Mouse (Mus musculus): Measurements from ENCODE around the gene Atp9a. TPM values are rescaled to one million over a fixed set of nuclear protein-coding genes. Genes with fewer than 3 reads are reported as not detected.

Gene Atp9a
- polyA plus RNA-seq, 1 experiment from 2014 or later, result 30.4 TPM

DNA sequence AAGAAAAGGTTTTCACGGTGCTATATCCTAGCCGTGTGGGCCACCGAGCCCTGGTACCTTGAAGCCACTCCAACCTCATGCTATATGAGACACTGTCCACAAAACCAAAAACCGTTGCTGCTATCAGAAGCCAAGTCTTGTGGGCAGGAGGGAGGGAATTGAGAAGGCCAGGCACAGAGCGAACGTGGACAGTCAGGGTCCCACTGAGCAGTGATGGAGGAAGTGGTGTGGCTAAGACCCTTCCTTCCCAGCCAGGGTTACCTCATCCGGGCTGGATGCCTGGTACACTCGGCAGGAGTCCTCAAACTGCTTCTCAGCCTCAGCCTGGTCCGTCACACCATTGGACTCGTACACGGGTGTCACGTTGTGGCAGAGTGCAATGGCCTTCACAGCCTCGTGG is 74.5 kb downstream of the Atp9a start:
- Histone ChIP-seq H3K4me2 (ENCODE audit: low read depth) (no peak overlapping the region), H3K27me3 (ENCODE audit: control insufficient read depth, insufficient read depth, low read length) (no peaks in the 10 kb centered on the region), H3K9me3 (ENCODE audit: control insufficient read depth, low read length) (no peaks in the 10 kb centered on the region), H3K27ac (ENCODE audit: low read depth, low read length) (no peak overlapping the region), H3K36me3 (ENCODE audit: control insufficient read depth, insufficient read depth, low read length) (peaks cover 2% of the 10 kb centered on the region; the same call in 1 of the 2 replicates), H3K9ac (ENCODE audit: low read length) (no peak overlapping the region), H3K4me3 (ENCODE audit: low read depth, low read length) (no peak overlapping the region), H3K4me1 (ENCODE audit: control insufficient read depth, insufficient read depth, low read length) (no peaks in the 10 kb centered on the region)
- no peak for ATAC-seq (ENCODE audit: insufficient read depth, low FRiP score, low TSS enrichment)
- no peak for DNase-seq (ENCODE audit: low spot score)
- WGBS, result 88% methylated on average over 13 of the region's 13 CpGs

GRCm38 (mm10) chr2:168665680-168666079 is 76.5 kb downstream of the Atp9a start:
- H3K27ac ChIP-seq (ENCODE audit: low read depth, low read length), result no peak overlapping the region
- DNase-seq (ENCODE audit: low spot score) (no peak), ATAC-seq (ENCODE audit: insufficient read depth, low FRiP score, low TSS enrichment) (no peak)
- H3K4me2 ChIP-seq (ENCODE audit: low read depth), result no peak overlapping the region
- no peaks in the 10 kb centered on the region for H3K27me3 ChIP-seq (ENCODE audit: control insufficient read depth, insufficient read depth, low read length)
- no peaks in the 10 kb centered on the region for H3K4me1 ChIP-seq (ENCODE audit: control insufficient read depth, insufficient read depth, low read length)
- no peaks in the 10 kb centered on the region for H3K9me3 ChIP-seq (ENCODE audit: control insufficient read depth, low read length)
- 93% methylated on average over 4 of the region's 4 CpGs for WGBS
- no peak overlapping the region for H3K9ac ChIP-seq (ENCODE audit: low read length)
- H3K36me3 ChIP-seq (ENCODE audit: control insufficient read depth, insufficient read depth, low read length), result no peaks in the 10 kb centered on the region
- H3K4me3 ChIP-seq (ENCODE audit: low read depth, low read length), result no peak overlapping the region

DNA sequence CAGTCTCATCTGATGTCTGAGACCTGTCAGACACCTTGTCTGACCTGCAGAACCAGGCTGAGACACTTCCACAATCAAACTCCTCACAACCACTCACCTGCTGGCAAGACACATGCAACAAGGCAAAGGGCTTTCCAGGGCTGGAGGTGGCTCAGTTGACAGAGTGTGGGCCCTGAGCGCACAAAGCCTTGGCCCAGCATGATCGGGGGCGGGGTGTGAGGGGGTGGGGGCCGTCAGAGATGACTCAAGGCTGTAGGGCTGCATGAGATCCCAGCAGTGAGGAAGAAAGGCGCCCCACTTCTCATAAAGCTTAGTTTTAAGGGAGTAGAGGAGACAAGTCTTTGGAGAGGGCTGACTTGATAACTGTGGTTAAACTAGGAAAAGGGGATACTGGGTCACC is 78.5 kb downstream of the Atp9a start:
- Histone ChIP-seq H3K36me3 (ENCODE audit: control insufficient read depth, insufficient read depth, low read length) (no peaks in the 10 kb centered on the region), H3K9me3 (ENCODE audit: control insufficient read depth, low read length) (no peaks in the 10 kb centered on the region), H3K4me3 (ENCODE audit: low read depth, low read length) (no peak overlapping the region), H3K4me1 (ENCODE audit: control insufficient read depth, insufficient read depth, low read length) (no peaks in the 10 kb centered on the region), H3K9ac (ENCODE audit: low read length) (no peak overlapping the region), H3K27me3 (ENCODE audit: control insufficient read depth, insufficient read depth, low read length) (no peaks in the 10 kb centered on the region), H3K27ac (ENCODE audit: low read depth, low read length) (no peak overlapping the region), H3K4me2 (ENCODE audit: low read depth) (no peak overlapping the region)
- ATAC-seq (ENCODE audit: insufficient read depth, low FRiP score, low TSS enrichment) (no peak), DNase-seq (ENCODE audit: low spot score) (no peak)
- 73% methylated on average over 5 of the region's 5 CpGs for WGBS

DNA sequence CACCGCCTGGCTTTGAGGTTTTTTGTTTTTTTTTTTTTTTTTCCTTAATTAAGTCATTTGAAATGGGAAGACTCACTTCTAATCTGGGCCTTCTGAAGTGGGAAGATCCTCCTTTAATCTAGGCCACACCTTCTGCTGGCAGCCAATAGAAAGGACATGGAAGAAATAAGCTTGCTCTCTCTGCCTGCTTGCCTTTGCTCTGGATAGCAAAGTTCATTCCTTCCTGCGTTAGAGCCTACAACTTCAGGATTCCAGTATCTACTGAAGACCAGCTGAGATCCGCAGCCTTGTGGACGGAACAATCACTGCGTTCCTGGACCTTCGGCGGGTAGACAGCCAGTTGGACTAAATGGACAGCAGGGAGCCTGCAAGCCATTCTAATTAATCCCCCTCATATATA is 79.0 kb downstream of the Atp9a start:
- DNase-seq (ENCODE audit: low spot score) (no peak), ATAC-seq (ENCODE audit: insufficient read depth, low FRiP score, low TSS enrichment) (no peak)
- WGBS, result 88% methylated on average over 7 of the region's 7 CpGs
- Histone ChIP-seq H3K9ac (ENCODE audit: low read length) (no peak overlapping the region), H3K36me3 (ENCODE audit: control insufficient read depth, insufficient read depth, low read length) (no peaks in the 10 kb centered on the region), H3K4me3 (ENCODE audit: low read depth, low read length) (no peak overlapping the region), H3K27ac (ENCODE audit: low read depth, low read length) (no peak overlapping the region), H3K4me2 (ENCODE audit: low read depth) (no peak overlapping the region), H3K27me3 (ENCODE audit: control insufficient read depth, insufficient read depth, low read length) (no peaks in the 10 kb centered on the region), H3K9me3 (ENCODE audit: control insufficient read depth, low read length) (no peaks in the 10 kb centered on the region), H3K4me1 (ENCODE audit: control insufficient read depth, insufficient read depth, low read length) (no peaks in the 10 kb centered on the region)

DNA sequence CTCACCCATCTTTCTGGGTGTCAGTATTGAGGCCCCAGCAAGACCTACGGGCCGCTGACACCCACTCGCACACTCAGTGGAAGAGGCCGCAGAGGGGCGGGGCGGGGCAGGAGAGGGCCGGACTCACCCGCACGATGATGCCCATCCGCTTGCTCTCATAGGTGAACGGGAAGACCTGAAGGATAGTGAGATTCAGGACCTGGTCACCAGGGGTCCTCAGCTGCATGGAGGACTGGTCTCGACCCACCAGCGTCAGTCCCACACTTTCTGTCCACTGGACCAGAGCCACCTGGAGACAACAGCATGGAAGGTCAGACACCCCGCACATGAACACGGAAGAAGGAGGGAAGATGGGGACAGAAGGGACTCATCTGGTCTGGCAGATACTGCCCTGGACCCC is 80.4 kb downstream of the Atp9a start:
- no peak overlapping the region for H3K27ac ChIP-seq (ENCODE audit: low read depth, low read length)
- no peak for DNase-seq (ENCODE audit: low spot score)
- no peak overlapping the region for H3K4me2 ChIP-seq (ENCODE audit: low read depth)
- no peaks in the 10 kb centered on the region for H3K4me1 ChIP-seq (ENCODE audit: control insufficient read depth, insufficient read depth, low read length)
- H3K4me3 ChIP-seq (ENCODE audit: low read depth, low read length), result no peak overlapping the region
- H3K27me3 ChIP-seq (ENCODE audit: control insufficient read depth, insufficient read depth, low read length), result no peaks in the 10 kb centered on the region
- ATAC-seq (ENCODE audit: insufficient read depth, low FRiP score, low TSS enrichment), result no peak; the same call in 1 of the 2 replicates
- no peak overlapping the region for H3K9ac ChIP-seq (ENCODE audit: low read length)
- WGBS, result 57% methylated on average over 15 of the region's 15 CpGs
- H3K36me3 ChIP-seq (ENCODE audit: control insufficient read depth, insufficient read depth, low read length), result no peaks in the 10 kb centered on the region
- no peaks in the 10 kb centered on the region for H3K9me3 ChIP-seq (ENCODE audit: control insufficient read depth, low read length)

- DNase-seq (ENCODE audit: low spot score) (no peak), ATAC-seq (ENCODE audit: insufficient read depth, low FRiP score, low TSS enrichment) (no peak)
- 62% methylated on average over 5 of the region's 5 CpGs for WGBS
- Histone ChIP-seq H3K27ac (ENCODE audit: low read depth, low read length) (no peak overlapping the region), H3K9ac (ENCODE audit: low read length) (no peak overlapping the region), H3K9me3 (ENCODE audit: control insufficient read depth, low read length) (no peaks in the 10 kb centered on the region), H3K36me3 (ENCODE audit: control insufficient read depth, insufficient read depth, low read length) (no peaks in the 10 kb centered on the region), H3K27me3 (ENCODE audit: control insufficient read depth, insufficient read depth, low read length) (no peaks in the 10 kb centered on the region), H3K4me1 (ENCODE audit: control insufficient read depth, insufficient read depth, low read length) (no peaks in the 10 kb centered on the region), H3K4me2 (ENCODE audit: low read depth) (no peak overlapping the region), H3K4me3 (ENCODE audit: low read depth, low read length) (no peak overlapping the region)
These were observed 81.9 kb downstream of the Atp9a start for GRCm38 (mm10) chr2:168660344-168660743.

- ATAC-seq (ENCODE audit: insufficient read depth, low FRiP score, low TSS enrichment), result no peak
- WGBS, result 80% methylated on average over 11 of the region's 11 CpGs
- DNase-seq (ENCODE audit: low spot score), result no peak
- H3K9ac ChIP-seq (ENCODE audit: low read length), result no peak overlapping the region
- no peaks in the 10 kb centered on the region for H3K27me3 ChIP-seq (ENCODE audit: control insufficient read depth, insufficient read depth, low read length)
- H3K4me3 ChIP-seq (ENCODE audit: low read depth, low read length), result no peak overlapping the region
- H3K4me2 ChIP-seq (ENCODE audit: low read depth), result no peak overlapping the region
- H3K36me3 ChIP-seq (ENCODE audit: control insufficient read depth, insufficient read depth, low read length), result no peaks in the 10 kb centered on the region
- H3K4me1 ChIP-seq (ENCODE audit: control insufficient read depth, insufficient read depth, low read length), result no peaks in the 10 kb centered on the region
- H3K27ac ChIP-seq (ENCODE audit: low read depth, low read length), result no peak overlapping the region
- no peaks in the 10 kb centered on the region for H3K9me3 ChIP-seq (ENCODE audit: control insufficient read depth, low read length)
These were observed 83.7 kb downstream of the Atp9a start for GRCm38 (mm10) chr2:168658551-168658950.

- Histone ChIP-seq H3K27ac (ENCODE audit: low read depth, low read length) (no peak overlapping the region), H3K4me1 (ENCODE audit: control insufficient read depth, insufficient read depth, low read length) (no peaks in the 10 kb centered on the region), H3K4me3 (ENCODE audit: low read depth, low read length) (no peak overlapping the region), H3K9ac (ENCODE audit: low read length) (no peak overlapping the region), H3K9me3 (ENCODE audit: control insufficient read depth, low read length) (no peaks in the 10 kb centered on the region), H3K36me3 (ENCODE audit: control insufficient read depth, insufficient read depth, low read length) (no peaks in the 10 kb centered on the region), H3K27me3 (ENCODE audit: control insufficient read depth, insufficient read depth, low read length) (no peaks in the 10 kb centered on the region), H3K4me2 (ENCODE audit: low read depth) (no peak overlapping the region)
- DNase-seq (ENCODE audit: low spot score) (no peak), ATAC-seq (ENCODE audit: insufficient read depth, low FRiP score, low TSS enrichment) (no peak)
- 78% methylated on average over 16 of the region's 16 CpGs for WGBS
These were observed 85.5 kb downstream of the Atp9a start for GRCm38 (mm10) chr2:168656569-168657308.

DNA sequence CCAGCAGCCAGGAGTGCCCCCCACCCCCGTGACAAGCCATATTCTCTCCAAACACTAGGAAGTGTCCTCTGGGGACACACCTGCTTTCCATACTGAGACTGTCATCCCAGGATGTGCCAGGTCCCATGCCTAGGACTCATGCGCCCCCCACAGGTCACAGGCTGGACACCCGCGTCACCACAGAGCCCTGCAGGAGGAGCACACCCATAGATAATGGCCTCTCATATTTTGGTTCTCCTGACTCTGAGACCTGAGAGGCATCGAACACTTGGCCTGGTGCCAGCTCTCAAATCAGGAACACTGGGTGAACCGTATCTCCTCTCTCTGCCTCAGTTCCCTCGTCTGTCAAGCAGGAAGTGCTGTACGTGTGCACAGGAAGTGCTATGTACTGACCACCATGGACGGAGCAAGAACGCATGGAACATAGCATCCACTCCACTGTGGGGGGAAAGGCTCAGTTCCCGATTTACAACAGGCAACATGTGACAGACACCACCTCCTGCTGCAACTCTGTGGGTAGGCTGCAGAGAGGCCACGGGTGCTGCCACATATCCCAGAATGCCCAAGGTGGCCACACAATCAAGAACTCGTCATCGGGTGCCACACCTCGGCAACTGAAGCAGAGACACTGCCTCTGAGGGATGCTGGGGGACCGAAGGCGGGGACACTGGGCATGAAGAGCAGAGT is 87.1 kb downstream of the Atp9a start:
- Histone ChIP-seq H3K36me3 (ENCODE audit: control insufficient read depth, insufficient read depth, low read length) (no peaks in the 10 kb centered on the region), H3K27ac (ENCODE audit: low read depth, low read length) (no peak overlapping the region), H3K9me3 (ENCODE audit: control insufficient read depth, low read length) (no peaks in the 10 kb centered on the region), H3K27me3 (ENCODE audit: control insufficient read depth, insufficient read depth, low read length) (no peaks in the 10 kb centered on the region), H3K9ac (ENCODE audit: low read length) (no peak overlapping the region), H3K4me2 (ENCODE audit: low read depth) (no peak overlapping the region), H3K4me1 (ENCODE audit: control insufficient read depth, insufficient read depth, low read length) (no peaks in the 10 kb centered on the region), H3K4me3 (ENCODE audit: low read depth, low read length) (no peak overlapping the region)
- DNase-seq (ENCODE audit: low spot score) (no peak), ATAC-seq (ENCODE audit: insufficient read depth, low FRiP score, low TSS enrichment) (no peak)
- 73% methylated on average over 17 of the region's 17 CpGs for WGBS

Data from neural tube, embryonic 11.5 days (tissue).